Mouse (Mus musculus) neural tube, embryonic 15.5 days (tissue): ENCODE data around the gene Odf3. TPM values are rescaled to one million over a fixed set of nuclear protein-coding genes. Genes with fewer than 3 reads are reported as not detected.
A peak's percentile ranks its signal among the peaks of the same experiment; 100 is the strongest.
"Not testable (repeated sequence)": the region's sequence is repeated elsewhere in the genome, so short reads cannot be mapped to it uniquely, and the experiment has no call there.

Experiments used
- ATAC-seq: fragments of 200-750 bp; cut with Nextera tagmentation; 2 replicates; pipeline ENCODE4 v1.8.0; 2017; ENCODE audit warnings: mild to moderate bottlenecking, moderate TSS enrichment, moderate library complexity; ENCODE audit not compliant: low FRiP score
- H3K27ac ChIP-seq: fragments of 300-500 bp; sonication (generic); replicated peaks from 2 replicates; pipeline ENCODE4 v1.5.1; 2015; ENCODE audit warnings: mild to moderate bottlenecking, inconsistent platforms
- H3K27me3 ChIP-seq: fragments of 300-500 bp; sonication (generic); replicated peaks from 2 replicates; pipeline ENCODE4 v1.6.1; 2015; ENCODE audit warnings: inconsistent platforms
- H3K36me3 ChIP-seq: fragments of 300-500 bp; sonication (generic); 2 replicates; pipeline ENCODE4 v1.6.1; 2015; ENCODE audit warnings: inconsistent platforms
- H3K4me1 ChIP-seq: fragments of 300-500 bp; sonication (generic); 2 replicates; pipeline ENCODE4 v1.6.1; 2015; ENCODE audit warnings: inconsistent platforms
- H3K4me2 ChIP-seq: fragments of 300-500 bp; sonication (generic); 2 replicates; pipeline ENCODE4 v1.6.1; 2015; ENCODE audit warnings: inconsistent platforms, mild to moderate bottlenecking, moderate library complexity
- H3K4me3 ChIP-seq: fragments of 300-500 bp; sonication (generic); replicated peaks from 2 replicates; pipeline ENCODE4 v1.5.1; 2015; ENCODE audit warnings: mild to moderate bottlenecking, inconsistent platforms
- H3K9ac ChIP-seq: fragments of 300-500 bp; sonication (generic); replicated peaks from 2 replicates; pipeline ENCODE4 v1.6.1; 2015; ENCODE audit warnings: mild to moderate bottlenecking, inconsistent platforms
- H3K9me3 ChIP-seq: fragments of 300-500 bp; sonication (generic); replicated peaks from 2 replicates; pipeline ENCODE4 v1.6.1; 2016; ENCODE audit warnings: inconsistent platforms
- WGBS: fragments of 180-500 bp; shearing (Covaris S2); methylation state at CpG from one replicate; pipeline ENCODE4 v1.1.7; 2015; ENCODE audit warnings: mixed read lengths; 5-methylcytosine and 5-hydroxymethylcytosine counted together
- polyA plus RNA-seq: library from polyadenylated mRNA; unstranded; fragments of >200 nt; fragmentation: Nextera tagmentation; extraction: Ambion mirVana; gene quantifications from 2 replicates; pipeline ENCODE4 v1.2.1, GENCODE M21; 2015

Odf3 gene
- polyA plus RNA-seq, 1 experiment from 2014 or later: not detected

GRCm38 (mm10) chr7:140858746-140859145 lies 11.1 kb downstream of the Odf3 start:
- Histone ChIP-seq H3K4me1 (peaks cover 38% of the 10 kb centered on the region), H3K27ac (no peak overlapping the region), H3K27me3 (no peaks in the 10 kb centered on the region), H3K9me3 (no peaks in the 10 kb centered on the region), H3K4me2 (peak overlapping the region; percentile 95), H3K36me3 (peaks cover 57% of the 10 kb centered on the region), H3K4me3 (peak overlapping the region; percentile 95), H3K9ac (no peak overlapping the region)
- ATAC-seq: no peak
- 95% methylated on average over 8 of the region's 8 CpGs for WGBS

- Histone ChIP-seq H3K27ac (no peak overlapping the region), H3K27me3 (no peaks in the 10 kb centered on the region), H3K36me3 (peaks cover 56% of the 10 kb centered on the region), H3K9ac (no peak overlapping the region), H3K4me2 (no peak overlapping the region), H3K4me3 (no peak overlapping the region), H3K9me3 (no peaks in the 10 kb centered on the region), H3K4me1 (peaks cover 35% of the 10 kb centered on the region)
- ATAC-seq: no peak
- 73% methylated on average over 6 of the region's 6 CpGs for WGBS
Measured at GRCm38 (mm10) chr7:140859997-140860396, 12.4 kb downstream of the Odf3 start.

- no peaks in the 10 kb centered on the region for H3K9me3 ChIP-seq
- WGBS: 94% methylated on average over 5 of the region's 5 CpGs
- no peak overlapping the region for H3K9ac ChIP-seq
- no peak overlapping the region for H3K27ac ChIP-seq
- H3K36me3 ChIP-seq: peaks cover 56% of the 10 kb centered on the region
- H3K4me3 ChIP-seq: no peak overlapping the region
- no peaks in the 10 kb centered on the region for H3K27me3 ChIP-seq
- peaks cover 28% of the 10 kb centered on the region for H3K4me1 ChIP-seq
- H3K4me2 ChIP-seq: no peak overlapping the region
- no peak for ATAC-seq
Measured at GRCm38 (mm10) chr7:140860728-140861127, 13.1 kb downstream of the Odf3 start.

- Histone ChIP-seq H3K27ac (no peak overlapping the region), H3K4me2 (no peak overlapping the region), H3K9me3 (no peaks in the 10 kb centered on the region), H3K36me3 (peaks cover 52% of the 10 kb centered on the region), H3K9ac (no peak overlapping the region), H3K4me1 (peaks cover 5% of the 10 kb centered on the region), H3K27me3 (no peaks in the 10 kb centered on the region), H3K4me3 (no peak overlapping the region)
- 91% methylated on average over 12 of the region's 12 CpGs for WGBS
- ATAC-seq: no peak
Measured at GRCm38 (mm10) chr7:140864761-140865160, 17.2 kb downstream of the Odf3 start.

GRCm38 (mm10) chr7:140874224-140874623 lies 26.6 kb downstream of the Odf3 start:
- 89% methylated on average over 4 of the region's 4 CpGs for WGBS
- no peak overlapping the region for H3K4me2 ChIP-seq
- no peak overlapping the region for H3K9ac ChIP-seq
- H3K27me3 ChIP-seq: no peaks in the 10 kb centered on the region
- no peak overlapping the region for H3K27ac ChIP-seq
- no peaks in the 10 kb centered on the region for H3K9me3 ChIP-seq
- ATAC-seq: no peak
- no peak overlapping the region for H3K4me3 ChIP-seq
- H3K36me3 ChIP-seq: peaks cover 46% of the 10 kb centered on the region
- H3K4me1 ChIP-seq: no peaks in the 10 kb centered on the region

- H3K9me3 ChIP-seq: no peaks in the 10 kb centered on the region
- H3K4me2 ChIP-seq: no peak overlapping the region
- H3K36me3 ChIP-seq: peaks cover 37% of the 10 kb centered on the region
- H3K4me3 ChIP-seq: no peak overlapping the region
- no peak overlapping the region for H3K27ac ChIP-seq
- ATAC-seq: no peak
- WGBS: 84% methylated on average over 6 of the region's 6 CpGs
- no peak overlapping the region for H3K9ac ChIP-seq
- H3K27me3 ChIP-seq: no peaks in the 10 kb centered on the region
- H3K4me1 ChIP-seq: peaks cover 13% of the 10 kb centered on the region
Measured at GRCm38 (mm10) chr7:140877364-140877763, 29.8 kb downstream of the Odf3 start.

GRCm38 (mm10) chr7:140879355-140879754 lies 31.8 kb downstream of the Odf3 start:
- no peak overlapping the region for H3K27ac ChIP-seq
- no peak overlapping the region for H3K9ac ChIP-seq
- no peaks in the 10 kb centered on the region for H3K27me3 ChIP-seq
- H3K9me3 ChIP-seq: no peaks in the 10 kb centered on the region
- ATAC-seq: no peak
- H3K4me3 ChIP-seq: no peak overlapping the region
- H3K36me3 ChIP-seq: peaks cover 25% of the 10 kb centered on the region
- peaks cover 26% of the 10 kb centered on the region for H3K4me1 ChIP-seq
- H3K4me2 ChIP-seq: no peak overlapping the region
- 92% methylated on average over 7 of the region's 7 CpGs for WGBS

GRCm38 (mm10) chr7:140880419-140880818 lies 32.8 kb downstream of the Odf3 start:
- whole genome bisulfite sequencing: 91% methylated on average over 3 of the region's 3 CpGs
- Histone ChIP-seq H3K4me1 (peaks cover 26% of the 10 kb centered on the region), H3K4me2 (peak overlapping the region; percentile 74), H3K4me3 (0 out of 2 replicates have a peak overlapping the region, but pooled peaks have one; percentile 75), H3K36me3 (peaks cover 16% of the 10 kb centered on the region; the same call in 1 of the 2 replicates), H3K9me3 (no peaks in the 10 kb centered on the region), H3K27me3 (no peaks in the 10 kb centered on the region), H3K27ac (no peak overlapping the region), H3K9ac (no peak overlapping the region)
- ATAC-seq: no peak

- peak overlapping the region; percentile 90 for H3K27ac ChIP-seq
- no peaks in the 10 kb centered on the region for H3K27me3 ChIP-seq
- H3K4me2 ChIP-seq: peak overlapping the region; percentile 74
- peaks cover 14% of the 10 kb centered on the region for H3K36me3 ChIP-seq
- peak overlapping the region; percentile 75 for H3K4me3 ChIP-seq
- peak overlapping the region; percentile 72 for H3K9ac ChIP-seq
- no peaks in the 10 kb centered on the region for H3K9me3 ChIP-seq
- H3K4me1 ChIP-seq: peaks cover 26% of the 10 kb centered on the region
- 22% methylated on average over 8 of the region's 8 CpGs for WGBS
- ATAC-seq: no peak
Measured at GRCm38 (mm10) chr7:140880865-140881515, 33.4 kb downstream of the Odf3 start.

GRCm38 (mm10) chr7:140881696-140882468 lies 34.3 kb downstream of the Odf3 start, which contains the start of the genes Psmd13 and Sirt3:
Psmd13 (plus strand) TSS chr7:140881968.
Sirt3 (minus strand) TSS chr7:140882309.
- Histone ChIP-seq H3K27me3 (no peaks in the 10 kb centered on the region), H3K4me3 (peak within 1 kb of the TSS; percentile 75), H3K4me2 (peak within 1 kb of the TSS; percentile 74), H3K9ac (peak within 1 kb of the TSS; percentile 72), H3K4me1 (peaks cover 26% of the 10 kb centered on the region), H3K27ac (peak within 1 kb of the TSS; percentile 90), H3K9me3 (no peaks in the 10 kb centered on the region), H3K36me3 (peaks cover 16% of the 10 kb centered on the region)
- WGBS: under 1% methylated on average over 59 of the region's 59 CpGs
- peak; percentile 96 for ATAC-seq

- H3K4me1 ChIP-seq: peaks cover 26% of the 10 kb centered on the region
- H3K27me3 ChIP-seq: no peaks in the 10 kb centered on the region
- H3K4me3 ChIP-seq: peak overlapping the region; percentile 75
- peak overlapping the region; percentile 72 for H3K9ac ChIP-seq
- H3K9me3 ChIP-seq: no peaks in the 10 kb centered on the region
- peak; percentile 69; the same call in 1 of the 2 replicates for ATAC-seq
- peak overlapping the region; percentile 74 for H3K4me2 ChIP-seq
- H3K27ac ChIP-seq: peak overlapping the region; percentile 90
- WGBS: under 1% methylated on average over 12 of the region's 12 CpGs
- H3K36me3 ChIP-seq: peaks cover 19% of the 10 kb centered on the region
Measured at GRCm38 (mm10) chr7:140882469-140882803, 34.8 kb downstream of the Odf3 start.

GRCm38 (mm10) chr7:140890636-140891035 lies 43.0 kb downstream of the Odf3 start:
- H3K36me3 ChIP-seq: peaks cover 79% of the 10 kb centered on the region
- not testable (repeated sequence) for H3K27ac ChIP-seq, H3K9ac ChIP-seq, H3K4me3 ChIP-seq, H3K4me1 ChIP-seq, H3K4me2 ChIP-seq, H3K27me3 ChIP-seq, H3K9me3 ChIP-seq, ATAC-seq
- 97% methylated on average over 16 of the region's 16 CpGs for WGBS
